Mouse (Mus musculus): ENCODE measurements around the gene Krtap9-1.
"Not testable (repeated sequence)": the region's sequence is repeated elsewhere in the genome, so short reads cannot be mapped to it uniquely, and the experiment has no call there.

Krtap9-1 gene

DNA sequence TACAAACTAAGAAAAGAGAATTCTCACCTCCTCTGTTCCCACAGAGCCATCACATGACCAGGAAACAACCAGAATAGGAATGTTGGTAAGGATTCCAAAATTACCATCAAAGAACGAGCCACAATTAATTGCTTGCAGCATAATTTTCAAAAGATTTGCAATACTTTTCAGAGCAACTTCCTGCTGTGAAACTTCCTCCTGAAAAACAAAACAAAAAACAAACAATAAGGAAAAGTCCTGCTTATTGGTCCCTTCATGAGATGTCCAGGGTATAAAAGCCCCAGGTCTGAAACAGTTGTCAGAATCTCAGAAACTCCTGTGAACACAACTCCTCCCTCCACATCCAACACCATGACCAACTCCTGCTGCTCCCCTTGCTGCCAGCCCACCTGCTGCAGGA is at the start of gene Krtap9-1:
TSS of gene Krtap9-1 (plus strand) at position 301 of the 400 bp plus-strand sequence.
- not testable (repeated sequence) for DNase-seq (ENCODE audit: low spot score in 2 of 2)

DNA sequence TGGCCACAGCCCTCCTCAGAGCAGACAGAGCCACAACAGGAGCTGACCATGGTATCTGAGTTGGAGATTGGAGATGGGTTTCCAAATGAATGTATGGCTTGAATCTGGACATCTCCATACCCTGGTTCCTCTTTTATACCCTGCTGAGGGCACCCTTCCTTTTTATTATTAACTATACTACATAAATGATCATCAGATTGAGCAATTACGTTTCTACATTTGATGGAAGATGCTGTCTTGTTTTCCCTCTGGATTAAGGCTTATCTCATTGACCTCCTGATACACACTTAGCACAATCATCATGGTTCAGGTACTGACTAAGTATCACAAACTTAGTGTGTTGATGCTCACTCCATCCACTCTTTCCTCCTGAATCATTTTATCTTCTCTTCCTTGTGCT is 35.2 kb upstream of the Krtap9-1 start, which contains the start of gene 2300003K06Rik:
TSS of gene 2300003K06Rik (minus strand) at position 101 of the 400 bp plus-strand sequence.
- DNase-seq (ENCODE audit: low spot score in 2 of 2) = no peak

DNA sequence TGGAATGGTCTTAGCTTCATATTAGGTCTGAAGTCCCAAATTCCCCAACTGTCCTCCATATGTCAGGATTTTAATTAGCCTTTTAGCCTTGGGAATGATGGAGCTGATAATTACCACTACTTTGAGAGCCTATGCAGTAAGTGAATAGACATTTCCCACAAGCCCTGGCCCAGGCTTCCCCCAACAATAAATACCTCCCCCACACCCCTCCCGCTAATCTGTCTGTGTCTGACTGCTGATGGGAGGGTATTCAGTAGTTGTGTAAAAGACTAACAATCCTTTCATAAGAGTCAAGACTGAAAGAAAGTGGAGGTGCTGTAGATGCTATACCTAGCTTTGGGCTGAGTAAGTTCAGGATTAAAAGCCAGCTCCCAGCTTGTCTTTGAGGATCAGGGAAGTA is 31.0 kb upstream of the Krtap9-1 start:
- DNase-seq (ENCODE audit: low spot score in 2 of 2) = no peak

DNA sequence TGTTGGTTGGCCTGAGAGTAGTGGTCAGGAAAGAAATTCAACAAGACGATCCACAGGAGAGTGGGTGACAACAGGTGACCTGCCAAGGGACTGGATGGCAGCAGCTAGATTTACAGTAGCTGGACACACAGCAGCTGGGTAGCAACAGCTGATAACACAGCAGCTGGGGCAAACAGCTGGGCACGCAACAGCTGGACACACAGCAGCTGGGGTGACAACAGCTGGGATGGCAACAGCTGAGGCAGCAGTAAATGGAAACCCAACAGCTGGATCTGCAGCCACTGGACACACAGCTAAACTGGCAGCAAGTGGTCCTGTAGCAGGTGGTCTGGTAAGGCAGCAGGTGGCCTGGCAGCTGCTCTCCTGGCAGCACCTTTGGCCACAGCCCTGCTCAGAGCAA is 26.4 kb upstream of the Krtap9-1 start:
- no peak for DNase-seq (ENCODE audit: low spot score in 2 of 2)

DNA sequence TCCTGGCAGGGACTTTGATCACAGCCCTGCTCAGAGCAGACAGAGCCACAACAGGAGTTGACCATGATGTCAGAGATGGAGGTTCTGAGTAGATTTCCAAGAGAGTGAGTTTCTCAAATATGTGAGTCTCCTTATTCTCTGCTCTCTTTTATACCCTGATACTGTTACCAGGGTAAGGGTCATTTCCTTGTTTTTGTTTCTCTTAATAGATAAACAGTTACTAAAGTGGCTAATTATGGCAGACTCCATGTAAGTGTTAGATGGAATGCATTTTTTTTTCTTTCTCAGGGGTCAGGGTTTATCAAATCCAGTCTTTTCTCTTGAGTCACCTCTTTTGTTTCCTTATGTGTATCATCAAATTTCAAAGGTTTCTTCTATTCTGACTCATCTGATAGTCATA is 21.7 kb upstream of the Krtap9-1 start, which contains the start of gene Krtap4-16:
TSS of gene Krtap4-16 (minus strand) at position 101 of the 400 bp plus-strand sequence.
- DNase-seq (ENCODE audit: low spot score in 2 of 2) = no peak

DNA sequence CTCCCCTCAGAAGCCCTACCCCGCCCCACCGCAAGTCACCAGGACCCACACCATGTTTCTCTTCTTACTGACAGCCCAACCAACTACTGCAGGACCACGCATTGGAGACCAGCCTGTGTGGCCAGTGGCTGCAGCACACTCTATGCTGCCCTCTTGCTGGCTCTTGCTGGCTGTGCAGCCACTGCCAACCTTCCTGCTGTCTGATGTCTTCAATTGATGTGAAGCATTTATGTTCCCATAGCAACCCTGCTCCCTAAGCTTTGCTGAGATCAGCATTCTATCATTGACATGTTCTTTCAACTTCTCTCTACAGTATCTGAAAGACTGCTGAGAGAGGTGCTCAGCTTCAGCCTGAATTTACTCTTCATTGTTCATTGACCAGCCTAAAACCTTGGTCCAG is 19.1 kb upstream of the Krtap9-1 start:
- DNase-seq (ENCODE audit: low spot score in 2 of 2) = no peak

DNA sequence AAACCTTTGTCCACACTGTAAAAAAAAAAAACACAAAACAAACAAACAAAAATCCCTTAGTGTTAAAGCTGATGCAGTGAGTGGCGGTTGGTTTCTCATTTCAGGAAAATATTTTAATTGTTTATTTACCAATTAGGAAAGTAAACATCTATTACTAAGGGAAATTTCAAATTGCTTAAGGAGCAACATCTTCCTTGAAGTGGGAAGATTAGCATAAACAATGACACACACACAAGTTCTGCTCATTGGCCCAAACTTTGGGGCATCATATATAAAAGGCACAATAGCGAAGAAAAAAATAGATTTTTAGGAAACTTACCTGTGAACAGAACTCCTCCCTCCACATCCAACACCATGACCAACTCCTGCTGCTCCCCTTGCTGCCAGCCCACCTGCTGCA is 15.6 kb upstream of the Krtap9-1 start, which contains the start of gene Gm11568:
TSS of gene Gm11568 (plus strand) at position 301 of the 400 bp plus-strand sequence.
- no peak for DNase-seq (ENCODE audit: low spot score in 2 of 2)

DNA sequence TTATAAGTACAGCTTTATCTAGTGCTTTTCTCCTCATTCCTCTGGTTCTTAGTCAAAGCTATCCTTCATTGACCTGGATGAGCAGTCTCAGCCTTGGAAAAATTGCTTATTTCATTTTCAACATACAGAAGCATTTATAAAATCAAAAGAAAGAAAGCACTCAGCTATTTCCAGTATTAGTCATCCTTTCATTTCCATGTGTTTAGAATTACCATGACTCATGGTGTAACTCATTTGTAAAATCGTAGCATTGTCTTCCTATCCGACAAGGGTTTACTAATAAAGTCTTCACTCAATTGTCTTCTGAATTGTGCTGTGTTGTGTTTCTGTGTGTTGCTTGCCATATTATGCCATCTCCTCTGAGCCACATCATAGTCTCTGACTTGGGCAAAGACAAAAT is 14.4 kb upstream of the Krtap9-1 start:
- DNase-seq (ENCODE audit: low spot score in 2 of 2) = no peak

DNA sequence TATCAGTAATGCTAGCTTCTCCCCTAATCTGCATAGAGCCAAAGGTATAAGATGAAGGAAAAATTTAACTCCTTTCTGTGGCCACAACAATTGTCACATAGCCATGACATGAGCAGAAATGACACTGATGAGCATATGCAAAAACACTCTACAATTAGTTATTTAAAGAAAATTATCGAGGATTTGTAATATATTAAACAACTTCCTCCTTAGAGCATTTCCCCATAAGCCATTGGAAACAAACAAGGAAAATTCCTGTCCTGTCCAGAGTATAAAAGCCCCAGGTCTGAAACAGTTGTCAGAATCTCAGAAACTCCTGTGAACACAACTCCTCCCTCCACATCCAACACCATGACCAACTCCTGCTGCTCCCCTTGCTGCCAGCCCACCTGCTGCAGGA is 9.0 kb upstream of the Krtap9-1 start, which contains the start of gene Gm11559:
TSS of gene Gm11559 (plus strand) at position 301 of the 400 bp plus-strand sequence.
- not testable (repeated sequence) for DNase-seq (ENCODE audit: low spot score in 2 of 2)

DNA sequence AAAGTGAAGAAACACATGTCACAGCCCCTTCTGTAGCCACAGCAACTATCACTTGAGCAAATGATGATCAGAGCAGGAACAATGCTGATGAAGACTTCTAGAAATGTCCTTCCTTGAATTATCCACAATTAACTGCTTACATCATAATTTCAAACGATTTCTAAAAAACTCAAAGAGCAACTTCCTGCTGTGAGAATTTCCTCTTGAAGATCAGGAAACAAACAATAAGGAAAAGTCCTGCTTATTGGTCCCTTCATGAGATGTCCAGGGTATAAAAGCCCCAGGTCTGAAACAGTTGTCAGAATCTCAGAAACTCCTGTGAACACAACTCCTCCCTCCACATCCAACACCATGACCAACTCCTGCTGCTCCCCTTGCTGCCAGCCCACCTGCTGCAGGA is 5.7 kb downstream of the Krtap9-1 start, which contains the start of gene Gm11567:
TSS of gene Gm11567 (plus strand) at position 301 of the 400 bp plus-strand sequence.
- not testable (repeated sequence) for DNase-seq (ENCODE audit: low spot score in 2 of 2)

DNA sequence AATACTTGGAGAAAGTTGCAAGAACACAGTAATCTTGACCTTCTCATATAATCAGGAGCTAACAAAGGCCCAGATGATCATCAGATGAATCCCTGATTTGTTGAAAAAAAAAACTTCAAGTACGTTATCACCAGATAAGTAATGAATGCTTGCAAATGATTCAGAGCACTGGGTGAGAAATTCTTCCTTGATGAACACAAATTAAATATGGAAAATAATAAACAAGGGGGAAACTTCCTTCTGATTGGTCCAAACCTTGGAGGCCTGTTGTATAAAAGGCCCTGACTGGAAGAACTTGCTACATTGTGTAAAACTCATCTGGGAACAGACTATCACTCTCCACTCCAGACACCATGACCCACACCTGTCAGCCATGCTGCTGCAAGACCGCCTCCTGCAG is 34.4 kb downstream of the Krtap9-1 start, which contains the start of gene Krtap31-1:
TSS of gene Krtap31-1 (plus strand) at position 301 of the 400 bp plus-strand sequence.
- DNase-seq (ENCODE audit: low spot score in 2 of 2) = no peak

DNA sequence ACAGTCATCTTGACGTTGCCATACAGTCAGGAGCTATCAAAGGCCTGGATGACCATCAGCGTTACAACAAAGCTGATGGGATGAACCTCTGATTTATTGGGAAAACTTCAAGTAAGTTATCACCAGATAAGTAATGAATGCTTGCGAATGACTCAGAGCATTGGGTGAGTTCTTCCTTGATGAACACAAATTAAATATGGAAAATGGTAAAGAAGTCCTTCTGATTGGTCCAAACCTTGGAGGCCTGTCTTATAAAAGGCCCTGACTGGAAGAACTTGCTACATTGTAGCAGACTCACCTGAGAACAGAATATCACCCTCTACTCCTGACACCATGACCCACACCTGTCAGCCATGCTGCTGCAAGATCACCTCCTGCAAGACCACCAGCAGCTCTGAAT is 41.3 kb downstream of the Krtap9-1 start, which contains the start of gene Gm11565:
TSS of gene Gm11565 (plus strand) at position 301 of the 400 bp plus-strand sequence.
- DNase-seq (ENCODE audit: low spot score in 2 of 2) = no peak
